Mouse (Mus musculus): ENCODE results near the gene Apoh. TPM values are rescaled to one million over a fixed set of nuclear protein-coding genes. Genes with fewer than 3 reads are reported as not detected.

Apoh gene
- polyA plus RNA-seq, 1 experiment from 2014 or later = not detected

- no peak overlapping the region for H3K27ac ChIP-seq (ENCODE audit: low read depth, low read length)
- H3K27me3 ChIP-seq (ENCODE audit: control insufficient read depth, insufficient read depth, low read length) = 0 out of 2 replicates have a peak, but pooled peaks cover 3% of the 10 kb centered on the region
- H3K4me1 ChIP-seq (ENCODE audit: control insufficient read depth, insufficient read depth, low read length) = peaks cover 11% of the 10 kb centered on the region; the same call in 1 of the 2 replicates
- 63% methylated on average over 7 of the region's 7 CpGs for WGBS
- H3K4me3 ChIP-seq (ENCODE audit: low read depth, low read length) = no peak overlapping the region
- no peak overlapping the region for H3K9ac ChIP-seq (replicated peaks; ENCODE audit: low read depth, low read length)
- no peaks in the 10 kb centered on the region for H3K36me3 ChIP-seq (ENCODE audit: control insufficient read depth, insufficient read depth, low read length)
- H3K9me3 ChIP-seq (ENCODE audit: control insufficient read depth, low read length) = no peaks in the 10 kb centered on the region
- no peak for ATAC-seq (ENCODE audit: low read depth)
- H3K4me2 ChIP-seq (ENCODE audit: low read depth, low read length) = no peak overlapping the region
These were observed 80.1 kb downstream of the Apoh start for GRCm38 (mm10) chr11:108423221-108423620.

- H3K27ac ChIP-seq (ENCODE audit: low read depth, low read length) = no peak overlapping the region
- no peak for ATAC-seq (ENCODE audit: low read depth)
- 0 out of 2 replicates have a peak, but pooled peaks cover 3% of the 10 kb centered on the region for H3K27me3 ChIP-seq (ENCODE audit: control insufficient read depth, insufficient read depth, low read length)
- peak overlapping the region; percentile 47 for H3K4me2 ChIP-seq (ENCODE audit: low read depth, low read length)
- WGBS = 2% methylated on average over 5 of the region's 5 CpGs
- H3K9ac ChIP-seq (replicated peaks; ENCODE audit: low read depth, low read length) = peak overlapping the region; percentile 25; the same call in 1 of the 2 replicates
- no peaks in the 10 kb centered on the region for H3K36me3 ChIP-seq (ENCODE audit: control insufficient read depth, insufficient read depth, low read length)
- no peaks in the 10 kb centered on the region for H3K9me3 ChIP-seq (ENCODE audit: control insufficient read depth, low read length)
- H3K4me3 ChIP-seq (ENCODE audit: low read depth, low read length) = peak overlapping the region; percentile 49
- peaks cover 11% of the 10 kb centered on the region; the same call in 1 of the 2 replicates for H3K4me1 ChIP-seq (ENCODE audit: control insufficient read depth, insufficient read depth, low read length)
These were observed 81.0 kb downstream of the Apoh start for GRCm38 (mm10) chr11:108424111-108424510.

GRCm38 (mm10) chr11:108424889-108425591 is 81.9 kb downstream of the Apoh start, which contains the start of gene Cep112:
Gene Cep112 (plus strand): TSS chr11:108425192.
- Histone ChIP-seq H3K9ac (replicated peaks; ENCODE audit: low read depth, low read length) (peak within 1 kb of the TSS; percentile 48), H3K27ac (ENCODE audit: low read depth, low read length) (no peak within 1 kb of the TSS), H3K9me3 (ENCODE audit: control insufficient read depth, low read length) (no peaks in the 10 kb centered on the region), H3K36me3 (ENCODE audit: control insufficient read depth, insufficient read depth, low read length) (no peaks in the 10 kb centered on the region), H3K4me3 (ENCODE audit: low read depth, low read length) (peak within 1 kb of the TSS; percentile 49), H3K27me3 (ENCODE audit: control insufficient read depth, insufficient read depth, low read length) (0 out of 2 replicates have a peak, but pooled peaks cover 3% of the 10 kb centered on the region), H3K4me2 (ENCODE audit: low read depth, low read length) (peak within 1 kb of the TSS; percentile 47), H3K4me1 (ENCODE audit: control insufficient read depth, insufficient read depth, low read length) (peaks cover 11% of the 10 kb centered on the region; the same call in 1 of the 2 replicates)
- ATAC-seq (ENCODE audit: low read depth) = peak; percentile 95
- under 1% methylated on average over 58 of the region's 61 CpGs for WGBS

GRCm38 (mm10) chr11:108425592-108425921 is 82.4 kb downstream of the Apoh start:
- H3K4me2 ChIP-seq (ENCODE audit: low read depth, low read length) = peak overlapping the region; percentile 47
- H3K4me1 ChIP-seq (ENCODE audit: control insufficient read depth, insufficient read depth, low read length) = peaks cover 11% of the 10 kb centered on the region; the same call in 1 of the 2 replicates
- H3K4me3 ChIP-seq (ENCODE audit: low read depth, low read length) = peak overlapping the region; percentile 49
- ATAC-seq (ENCODE audit: low read depth) = peak; percentile 66
- H3K27me3 ChIP-seq (ENCODE audit: control insufficient read depth, insufficient read depth, low read length) = 0 out of 2 replicates have a peak, but pooled peaks cover 3% of the 10 kb centered on the region
- no peaks in the 10 kb centered on the region for H3K36me3 ChIP-seq (ENCODE audit: control insufficient read depth, insufficient read depth, low read length)
- 7% methylated on average over 14 of the region's 14 CpGs for WGBS
- no peak overlapping the region for H3K27ac ChIP-seq (ENCODE audit: low read depth, low read length)
- no peaks in the 10 kb centered on the region for H3K9me3 ChIP-seq (ENCODE audit: control insufficient read depth, low read length)
- peak overlapping the region; percentile 48 for H3K9ac ChIP-seq (replicated peaks; ENCODE audit: low read depth, low read length)

GRCm38 (mm10) chr11:108426086-108426485 is 82.9 kb downstream of the Apoh start:
- Histone ChIP-seq H3K4me3 (ENCODE audit: low read depth, low read length) (no peak overlapping the region; the same call in 1 of the 2 replicates), H3K36me3 (ENCODE audit: control insufficient read depth, insufficient read depth, low read length) (no peaks in the 10 kb centered on the region), H3K27me3 (ENCODE audit: control insufficient read depth, insufficient read depth, low read length) (0 out of 2 replicates have a peak, but pooled peaks cover 3% of the 10 kb centered on the region), H3K4me2 (ENCODE audit: low read depth, low read length) (peak overlapping the region; percentile 47; the same call in 1 of the 2 replicates), H3K9ac (replicated peaks; ENCODE audit: low read depth, low read length) (no peak overlapping the region), H3K4me1 (ENCODE audit: control insufficient read depth, insufficient read depth, low read length) (peaks cover 11% of the 10 kb centered on the region; the same call in 1 of the 2 replicates), H3K27ac (ENCODE audit: low read depth, low read length) (no peak overlapping the region), H3K9me3 (ENCODE audit: control insufficient read depth, low read length) (no peaks in the 10 kb centered on the region)
- 91% methylated on average over 3 of the region's 3 CpGs for WGBS
- ATAC-seq (ENCODE audit: low read depth) = no peak

- H3K4me2 ChIP-seq (ENCODE audit: low read depth, low read length) = no peak overlapping the region
- 0 out of 2 replicates have a peak, but pooled peaks cover 3% of the 10 kb centered on the region for H3K27me3 ChIP-seq (ENCODE audit: control insufficient read depth, insufficient read depth, low read length)
- ATAC-seq (ENCODE audit: low read depth) = no peak
- H3K9ac ChIP-seq (replicated peaks; ENCODE audit: low read depth, low read length) = no peak overlapping the region
- H3K36me3 ChIP-seq (ENCODE audit: control insufficient read depth, insufficient read depth, low read length) = no peaks in the 10 kb centered on the region
- 72% methylated on average over 6 of the region's 6 CpGs for WGBS
- H3K9me3 ChIP-seq (ENCODE audit: control insufficient read depth, low read length) = no peaks in the 10 kb centered on the region
- no peak overlapping the region for H3K4me3 ChIP-seq (ENCODE audit: low read depth, low read length)
- no peak overlapping the region for H3K27ac ChIP-seq (ENCODE audit: low read depth, low read length)
- H3K4me1 ChIP-seq (ENCODE audit: control insufficient read depth, insufficient read depth, low read length) = peaks cover 11% of the 10 kb centered on the region; the same call in 1 of the 2 replicates
These were observed 84.0 kb downstream of the Apoh start for GRCm38 (mm10) chr11:108427191-108427590.

GRCm38 (mm10) chr11:108429076-108429475 is 85.9 kb downstream of the Apoh start:
- H3K4me2 ChIP-seq (ENCODE audit: low read depth, low read length) = no peak overlapping the region
- H3K9ac ChIP-seq (replicated peaks; ENCODE audit: low read depth, low read length) = no peak overlapping the region
- H3K4me1 ChIP-seq (ENCODE audit: control insufficient read depth, insufficient read depth, low read length) = peaks cover 3% of the 10 kb centered on the region; the same call in 1 of the 2 replicates
- no peak for ATAC-seq (ENCODE audit: low read depth)
- H3K36me3 ChIP-seq (ENCODE audit: control insufficient read depth, insufficient read depth, low read length) = no peaks in the 10 kb centered on the region
- H3K27ac ChIP-seq (ENCODE audit: low read depth, low read length) = no peak overlapping the region
- no peaks in the 10 kb centered on the region for H3K9me3 ChIP-seq (ENCODE audit: control insufficient read depth, low read length)
- H3K4me3 ChIP-seq (ENCODE audit: low read depth, low read length) = no peak overlapping the region
- WGBS = 91% methylated on average over 2 of the region's 2 CpGs
- H3K27me3 ChIP-seq (ENCODE audit: control insufficient read depth, insufficient read depth, low read length) = no peaks in the 10 kb centered on the region

GRCm38 (mm10) chr11:108443893-108444563 is 100.9 kb downstream of the Apoh start:
- Histone ChIP-seq H3K27ac (ENCODE audit: low read depth, low read length) (no peak overlapping the region), H3K36me3 (ENCODE audit: control insufficient read depth, insufficient read depth, low read length) (no peaks in the 10 kb centered on the region), H3K27me3 (ENCODE audit: control insufficient read depth, insufficient read depth, low read length) (no peaks in the 10 kb centered on the region), H3K4me2 (ENCODE audit: low read depth, low read length) (no peak overlapping the region), H3K4me3 (ENCODE audit: low read depth, low read length) (no peak overlapping the region), H3K9me3 (ENCODE audit: control insufficient read depth, low read length) (no peaks in the 10 kb centered on the region), H3K4me1 (ENCODE audit: control insufficient read depth, insufficient read depth, low read length) (no peaks in the 10 kb centered on the region), H3K9ac (replicated peaks; ENCODE audit: low read depth, low read length) (no peak overlapping the region)
- WGBS = 75% methylated on average over 11 of the region's 11 CpGs
- ATAC-seq (ENCODE audit: low read depth) = no peak

- no peak overlapping the region for H3K9ac ChIP-seq (replicated peaks; ENCODE audit: low read depth, low read length)
- no peak for ATAC-seq (ENCODE audit: low read depth)
- H3K4me2 ChIP-seq (ENCODE audit: low read depth, low read length) = no peak overlapping the region
- no peak overlapping the region for H3K27ac ChIP-seq (ENCODE audit: low read depth, low read length)
- no peaks in the 10 kb centered on the region for H3K9me3 ChIP-seq (ENCODE audit: control insufficient read depth, low read length)
- H3K27me3 ChIP-seq (ENCODE audit: control insufficient read depth, insufficient read depth, low read length) = no peaks in the 10 kb centered on the region
- H3K4me3 ChIP-seq (ENCODE audit: low read depth, low read length) = no peak overlapping the region
- H3K36me3 ChIP-seq (ENCODE audit: control insufficient read depth, insufficient read depth, low read length) = no peaks in the 10 kb centered on the region
- no peaks in the 10 kb centered on the region for H3K4me1 ChIP-seq (ENCODE audit: control insufficient read depth, insufficient read depth, low read length)
These were observed 104.0 kb downstream of the Apoh start for GRCm38 (mm10) chr11:108447148-108447547.
